Mouse (Mus musculus) G1E (cell line): ENCODE results near the gene Cars. TPM values are rescaled to one million over a fixed set of nuclear protein-coding genes. Genes with fewer than 3 reads are reported as not detected.

ENCODE experiments used
- ATAC-seq: 2 replicates; pipeline ENCODE4 v1.8.0; 2016; ENCODE audit warnings: mild to moderate bottlenecking; ENCODE audit not compliant: insufficient number of reproducible peaks, poor library complexity, low FRiP score, severe bottlenecking; ENCODE audit errors: extremely low read depth
- DNase-seq: peaks from one replicate; pipeline ENCODE4 v3.0.0; 2012; ENCODE audit warnings: low spot score
- H3K27me3 ChIP-seq: 2 replicates; pipeline ENCODE4 v1.6.1; 2012; ENCODE audit warnings: mild to moderate bottlenecking, low read length, inconsistent platforms; ENCODE audit not compliant: insufficient read depth
- H3K36me3 ChIP-seq: replicated peaks from 2 replicates; pipeline ENCODE3; 2012; ENCODE audit warnings: mild to moderate bottlenecking, inconsistent platforms
- H3K4me1 ChIP-seq: 2 replicates; pipeline ENCODE4 v1.6.1; 2012; ENCODE audit warnings: low read depth, low read length, inconsistent platforms, mixed read lengths; ENCODE audit not compliant: insufficient read depth
- H3K4me3 ChIP-seq: 2 replicates; pipeline ENCODE4 v1.5.1; 2012; ENCODE audit warnings: low read depth, mild to moderate bottlenecking, inconsistent platforms, low read length, moderate library complexity, mixed read lengths
- H3K9me3 ChIP-seq: replicated peaks from 2 replicates; pipeline ENCODE4 v1.6.1; 2012; ENCODE audit warnings: inconsistent platforms
- CTCF ChIP-seq: IDR thresholded peaks from 2 replicates; pipeline ENCODE4 v1.5.1; 2012; ENCODE audit warnings: low read depth, low read length, inconsistent platforms, mixed read lengths
- GATA1 ChIP-seq: IDR thresholded peaks from 2 replicates; pipeline ENCODE4 v1.6.1; 2012; ENCODE audit warnings: borderline replicate concordance, low read length, inconsistent platforms, mixed read lengths
- GATA2 ChIP-seq: IDR thresholded peaks from 2 replicates; pipeline ENCODE4 v1.6.1; 2012; ENCODE audit warnings: low read depth, low read length, inconsistent platforms, borderline replicate concordance
- POLR2AphosphoS5 ChIP-seq: IDR thresholded peaks from 2 replicates; pipeline ENCODE4 v1.6.1; 2012; ENCODE audit warnings: low read depth, low read length, inconsistent platforms; ENCODE audit not compliant: insufficient replicate concordance
- TAL1 ChIP-seq: conservative IDR thresholded peaks from 2 replicates; pipeline ENCODE4 v1.6.1; 2012; ENCODE audit warnings: low read depth, low read length, inconsistent platforms, mixed read lengths
- polyA plus RNA-seq: library from polyadenylated mRNA; stranded (reverse); fragments of >175 nt; gene quantifications from 2 replicates; pipeline ENCODE4 v1.2.3, GENCODE M21; 2012
- total RNA-seq, 2 experiments: library from RNA; stranded (forward) in 1 of 2; stranded (reverse) in 1 of 2; fragments of 200-1000 nt in 1 of 2; fragments of >200 nt in 1 of 2; fragmentation: Nextera tagmentation in 1 of 2; gene quantifications; 2 replicates each; pipeline ENCODE4 v1.2.3; 2014 to 2017

Gene Cars
- total and polyA plus RNA-seq, 3 experiments: 54.5 to 80.5 (median 74.8) TPM

DNA sequence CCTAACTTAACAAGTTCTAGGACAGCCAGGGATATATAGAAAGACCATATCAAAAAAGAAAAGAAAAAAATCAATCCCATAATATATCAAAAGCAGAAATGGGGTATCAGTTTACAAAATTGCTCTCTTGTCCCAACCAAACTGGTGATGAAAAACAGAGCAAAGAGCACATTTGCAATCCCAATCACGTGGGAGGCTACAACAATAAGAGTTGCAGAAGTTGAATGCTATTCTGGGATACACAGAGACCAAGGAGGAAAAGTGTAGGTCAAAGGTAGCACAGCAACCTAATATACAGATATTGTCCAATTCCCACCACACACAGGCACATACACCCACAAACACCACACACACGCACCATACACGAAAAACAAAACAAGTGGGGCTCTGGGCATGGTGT is 63.6 kb downstream of the Cars start:
- H3K36me3 ChIP-seq: peaks cover 91% of the 10 kb centered on the region
- no peaks in the 10 kb centered on the region for H3K9me3 ChIP-seq
- no peak for DNase-seq
- no peaks in the 10 kb centered on the region for H3K27me3 ChIP-seq
- peaks cover 88% of the 10 kb centered on the region for H3K4me1 ChIP-seq
- ATAC-seq: no peak
- H3K4me3 ChIP-seq: no peak overlapping the region
- no peak for TF ChIP-seq GATA2
- no peak for TF ChIP-seq CTCF
- no peak for TF ChIP-seq TAL1
- no peak for TF ChIP-seq POLR2AphosphoS5
- no peak for TF ChIP-seq GATA1

DNA sequence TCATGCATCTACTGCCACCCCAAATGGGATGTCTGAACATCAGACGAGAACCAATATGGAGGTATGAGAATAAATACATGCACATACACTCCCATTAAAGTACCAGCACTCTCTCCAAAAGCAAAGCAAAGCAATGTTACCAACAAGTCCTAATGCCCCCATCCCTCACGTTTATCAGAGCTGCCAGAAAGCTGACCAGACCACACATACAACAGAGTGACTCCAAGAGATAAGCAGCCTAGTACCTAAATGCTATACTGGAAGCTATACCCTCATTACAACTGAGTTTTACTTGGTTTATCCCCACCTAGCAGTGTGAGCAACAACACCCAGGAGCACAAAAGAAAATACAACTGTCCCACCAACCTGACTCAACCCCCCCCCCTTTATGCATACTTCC is 66.6 kb downstream of the Cars start:
- peaks cover 99% of the 10 kb centered on the region for H3K36me3 ChIP-seq
- DNase-seq (peak; percentile 51), ATAC-seq (peak; percentile 84)
- no peaks in the 10 kb centered on the region for H3K27me3 ChIP-seq
- H3K9me3 ChIP-seq: no peaks in the 10 kb centered on the region
- H3K4me1 ChIP-seq: peaks cover 68% of the 10 kb centered on the region
- H3K4me3 ChIP-seq: no peak overlapping the region
- TF ChIP-seq CTCF (no peak), GATA2 (no peak), TAL1 (peak; percentile 86)

- ATAC-seq: no peak
- DNase-seq: no peak
Measured at GRCm38 (mm10) chr7:143532410-143532809, 67.5 kb downstream of the Cars start.

GRCm38 (mm10) chr7:143519333-143519732 is 80.6 kb downstream of the Cars start:
- Histone ChIP-seq H3K9me3 (no peaks in the 10 kb centered on the region), H3K4me3 (no peak overlapping the region), H3K36me3 (peaks cover 99% of the 10 kb centered on the region), H3K4me1 (no peaks in the 10 kb centered on the region; the same call in 1 of the 2 replicates), H3K27me3 (no peaks in the 10 kb centered on the region)
- DNase-seq: no peak
- TF ChIP-seq CTCF (no peak), GATA2 (no peak), POLR2AphosphoS5 (no peak), GATA1 (no peak), TAL1 (no peak)
- no peak for ATAC-seq

More at GRCm38 (mm10) chr7:143532410-143532809, 67.5 kb downstream of the Cars start:
- H3K9me3 ChIP-seq: no peaks in the 10 kb centered on the region
- peaks cover 99% of the 10 kb centered on the region for H3K36me3 ChIP-seq
- no peaks in the 10 kb centered on the region for H3K27me3 ChIP-seq
- TF ChIP-seq GATA1 (no peak), TAL1 (no peak), POLR2AphosphoS5 (no peak), CTCF (no peak), GATA2 (no peak)
- peaks cover 59% of the 10 kb centered on the region for H3K4me1 ChIP-seq
- no peak overlapping the region for H3K4me3 ChIP-seq

DNA sequence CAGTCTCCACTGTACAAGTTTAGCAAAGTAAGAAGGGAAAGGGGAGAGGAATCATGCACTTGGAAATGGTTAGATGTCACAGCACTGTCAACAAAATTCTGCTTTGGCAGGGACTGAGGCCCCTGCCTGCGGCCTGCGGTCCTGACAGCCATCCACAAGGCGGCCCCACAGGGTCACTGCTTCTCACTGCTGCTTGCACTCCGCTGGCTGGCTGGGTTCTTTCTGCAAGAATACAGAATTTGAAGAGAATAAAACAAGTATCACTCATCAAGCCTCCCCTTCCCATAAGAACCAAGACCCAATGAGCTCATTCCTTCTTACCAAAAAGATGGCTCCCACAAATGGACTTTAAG is 85.5 kb downstream of the Cars start:
- H3K36me3 ChIP-seq: peaks cover 83% of the 10 kb centered on the region
- no peak for ATAC-seq

DNA sequence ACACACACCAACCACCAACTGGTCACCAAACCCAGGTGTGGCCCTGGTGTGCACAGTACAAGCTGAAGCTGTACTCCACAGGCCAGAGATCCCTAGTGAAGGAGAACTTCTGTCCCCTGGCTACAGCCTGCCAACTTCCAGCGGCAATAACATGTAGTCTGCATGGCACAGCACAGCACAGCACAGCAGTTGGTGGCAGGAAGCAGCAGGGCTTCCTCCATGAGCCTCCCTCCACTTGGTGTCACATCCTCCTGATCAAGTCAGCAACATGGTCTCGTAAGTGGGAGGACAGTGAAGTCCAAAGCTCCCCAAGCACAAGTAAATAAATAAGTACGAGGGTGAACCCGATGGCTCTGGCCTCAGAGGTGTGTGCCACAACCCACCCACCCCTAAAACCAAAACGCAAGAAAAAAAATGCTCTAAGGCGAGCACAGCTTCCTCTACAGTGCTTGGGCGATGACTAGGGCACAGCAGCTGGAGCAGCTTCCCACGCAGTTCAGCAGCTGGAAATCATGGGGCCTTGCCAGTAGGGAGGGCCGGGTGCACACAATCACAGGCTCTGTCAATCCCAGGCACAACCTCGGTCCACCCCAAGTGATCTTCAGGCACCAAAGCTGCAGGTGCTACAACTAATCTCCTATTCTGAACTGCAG is 86.0 kb downstream of the Cars start:
- H3K4me1 ChIP-seq: no peaks in the 10 kb centered on the region
- no peak for DNase-seq
- ATAC-seq: no peak
- H3K4me3 ChIP-seq: no peak overlapping the region
- H3K9me3 ChIP-seq: no peaks in the 10 kb centered on the region
- no peaks in the 10 kb centered on the region for H3K27me3 ChIP-seq
- TF ChIP-seq POLR2AphosphoS5 (no peak), GATA2 (no peak), TAL1 (no peak)
- peaks cover 78% of the 10 kb centered on the region for H3K36me3 ChIP-seq

More for the DNA sequence above, 85.5 kb downstream of the Cars start:
- Histone ChIP-seq H3K27me3 (no peaks in the 10 kb centered on the region), H3K4me1 (no peaks in the 10 kb centered on the region; the same call in 1 of the 2 replicates), H3K4me3 (no peak overlapping the region), H3K9me3 (no peaks in the 10 kb centered on the region)
- no peak for DNase-seq
- TF ChIP-seq TAL1: no peak
- no peak for TF ChIP-seq CTCF
- TF ChIP-seq POLR2AphosphoS5: no peak
- no peak for TF ChIP-seq GATA1
- no peak for TF ChIP-seq GATA2

DNA sequence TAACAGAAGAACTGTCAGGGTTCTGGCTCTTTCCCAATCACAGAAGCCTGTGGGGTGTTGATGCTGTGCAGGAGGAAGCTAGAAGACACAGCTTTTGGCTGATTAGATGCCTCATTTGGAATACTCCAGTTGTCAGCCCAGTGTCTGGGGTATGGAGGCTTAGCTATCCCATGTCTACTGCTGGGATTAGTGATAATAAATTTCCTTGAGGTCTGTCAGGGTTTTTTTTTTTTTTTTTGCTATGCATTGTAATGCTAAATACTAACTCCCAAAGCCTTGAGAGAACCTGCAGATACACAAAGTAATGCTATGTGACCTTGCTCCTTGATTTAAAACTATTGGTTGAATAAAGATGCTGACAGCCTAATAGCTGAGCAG is 88.6 kb downstream of the Cars start:
- ATAC-seq (no peak), DNase-seq (no peak)
- H3K36me3 ChIP-seq: peaks cover 53% of the 10 kb centered on the region
- H3K4me1 ChIP-seq: 0 out of 2 replicates have a peak, but pooled peaks cover 3% of the 10 kb centered on the region
- TF ChIP-seq GATA1: no peak
- no peak for TF ChIP-seq POLR2AphosphoS5
- TF ChIP-seq TAL1: no peak
- no peak for TF ChIP-seq CTCF
- no peak for TF ChIP-seq GATA2
- no peaks in the 10 kb centered on the region for H3K9me3 ChIP-seq
- H3K27me3 ChIP-seq: peaks cover 4% of the 10 kb centered on the region; the same call in 1 of the 2 replicates
- H3K4me3 ChIP-seq: no peak overlapping the region
